ENCODE assay signal across 8 mouse cellular contexts in genomic region chr15:94589219-94590075, GRCm38 (mm10). TPM values are rescaled to one million over a fixed set of nuclear protein-coding genes. Genes with fewer than 3 reads are reported as not detected.
DNase-seq lines count a peak whose midpoint lies in the region; ATAC-seq and TF ChIP-seq lines count a peak whose summit lies in the region.

TSS of gene Twf1 (minus strand) at chr15:94589889.

- peak; percentile 99 for ATAC-seq in erythroid progenitor cell, adult 5-6 weeks (replicated peaks; ENCODE audit: low FRiP score, poor library complexity, severe bottlenecking)
- peak; percentile 100 for ATAC-seq in heart, embryonic 12.5 days (ENCODE audit: insufficient number of reproducible peaks, low FRiP score)
- ATAC-seq in kidney, postnatal 0 days (replicated peaks; ENCODE audit: low FRiP score, low read depth): peak; percentile 98
- peak; percentile 99 for ATAC-seq in liver, embryonic 11.5 days (replicated peaks; ENCODE audit: low FRiP score)
- ATAC-seq in stomach, embryonic 14.5 days (ENCODE audit: insufficient number of reproducible peaks, insufficient read depth, low FRiP score, low read depth): peak; percentile 98

- H3K27ac ChIP-seq in heart, embryonic 12.5 days (ENCODE audit: poor library complexity, severe bottlenecking): peak within 1 kb of the TSS; percentile 73
- peak within 1 kb of the TSS; percentile 87 for H3K27ac ChIP-seq in kidney, postnatal 0 days
- peak within 1 kb of the TSS; percentile 20; the same call in 1 of the 2 replicates for H3K27ac ChIP-seq in liver, embryonic 11.5 days (ENCODE audit: low read depth, low read length)
- peak within 1 kb of the TSS; percentile 55 for H3K27ac ChIP-seq in stomach, embryonic 14.5 days (ENCODE audit: low read length)

- TF ChIP-seq CTCF in kidney, postnatal 0 days (IDR thresholded peaks at IDR 0.05; ENCODE audit: low read depth): peak; percentile 37

- H3K9me3 ChIP-seq in heart, embryonic 12.5 days (replicated peaks): no peaks in the 10 kb centered on the region
- no peaks in the 10 kb centered on the region for H3K9me3 ChIP-seq in kidney, postnatal 0 days (replicated peaks; ENCODE audit: low read length)
- no peaks in the 10 kb centered on the region for H3K9me3 ChIP-seq in liver, embryonic 11.5 days (ENCODE audit: control insufficient read depth, low read length)
- no peaks in the 10 kb centered on the region for H3K9me3 ChIP-seq in stomach, embryonic 14.5 days (ENCODE audit: control insufficient read depth, low read depth, low read length)

- H3K36me3 ChIP-seq in heart, embryonic 12.5 days: peaks cover 19% of the 10 kb centered on the region
- peaks cover 4% of the 10 kb centered on the region; the same call in 1 of the 2 replicates for H3K36me3 ChIP-seq in kidney, postnatal 0 days (ENCODE audit: insufficient read depth, low read length)
- H3K36me3 ChIP-seq in liver, embryonic 11.5 days (ENCODE audit: control insufficient read depth, insufficient read depth, low read length): peaks cover 4% of the 10 kb centered on the region; the same call in 1 of the 2 replicates
- H3K36me3 ChIP-seq in stomach, embryonic 14.5 days (ENCODE audit: control insufficient read depth, insufficient read depth, low read length): peaks cover 19% of the 10 kb centered on the region

- H3K4me1 ChIP-seq in heart, embryonic 12.5 days (replicated peaks): peaks cover 3% of the 10 kb centered on the region; the same call in 1 of the 2 replicates
- 0 out of 2 replicates have a peak, but pooled peaks cover 6% of the 10 kb centered on the region for H3K4me1 ChIP-seq in kidney, postnatal 0 days (replicated peaks; ENCODE audit: insufficient read depth, low read length)
- peaks cover 6% of the 10 kb centered on the region; the same call in 1 of the 2 replicates for H3K4me1 ChIP-seq in liver, embryonic 11.5 days (replicated peaks; ENCODE audit: control insufficient read depth, insufficient read depth, low read length)
- H3K4me1 ChIP-seq in stomach, embryonic 14.5 days (ENCODE audit: control insufficient read depth, insufficient read depth, low read length): peaks cover 6% of the 10 kb centered on the region; the same call in 1 of the 2 replicates

- H3K9ac ChIP-seq in heart, embryonic 12.5 days: peak within 1 kb of the TSS; percentile 99
- H3K9ac ChIP-seq in kidney, postnatal 0 days (ENCODE audit: low read depth, low read length): peak within 1 kb of the TSS; percentile 95
- H3K9ac ChIP-seq in liver, embryonic 11.5 days (ENCODE audit: low read depth, low read length): peak within 1 kb of the TSS; percentile 89
- H3K9ac ChIP-seq in stomach, embryonic 14.5 days (replicated peaks; ENCODE audit: low read depth, low read length): peak within 1 kb of the TSS; percentile 85

- under 1% methylated on average over 57 of the region's 70 CpGs for WGBS in heart, embryonic 12.5 days
- 1% methylated on average over 53 of the region's 70 CpGs for WGBS in kidney, postnatal 0 days
- under 1% methylated on average over 67 of the region's 70 CpGs for WGBS in liver, embryonic 11.5 days
- under 1% methylated on average over 69 of the region's 70 CpGs for WGBS in stomach, embryonic 14.5 days

- peak; percentile 97 for DNase-seq in CD4-positive helper T cell, adult 2 months (ENCODE audit: low read depth, low spot score)
- DNase-seq in brain, embryonic 18.5 days (ENCODE audit: low read depth, low spot score): peak; percentile 92
- peak; percentile 99 for DNase-seq in kidney, postnatal 0 days (ENCODE audit: low spot score)
- DNase-seq in liver, embryonic 11.5 days (ENCODE audit: low spot score): peak; percentile 96
- DNase-seq in naive thymus-derived CD4-positive, alpha-beta T cell, adult 2 months (ENCODE audit: low read depth): peak; percentile 99

- no peaks in the 10 kb centered on the region for H3K27me3 ChIP-seq in heart, embryonic 12.5 days (replicated peaks)
- no peaks in the 10 kb centered on the region for H3K27me3 ChIP-seq in kidney, postnatal 0 days (ENCODE audit: insufficient read depth, low read length)
- no peaks in the 10 kb centered on the region for H3K27me3 ChIP-seq in liver, embryonic 11.5 days (replicated peaks; ENCODE audit: control insufficient read depth, insufficient read depth, low read length)
- no peaks in the 10 kb centered on the region for H3K27me3 ChIP-seq in stomach, embryonic 14.5 days (ENCODE audit: control insufficient read depth, insufficient read depth, low read length)

- peak within 1 kb of the TSS; percentile 78 for H3K4me2 ChIP-seq in heart, embryonic 12.5 days
- peak within 1 kb of the TSS; percentile 52 for H3K4me2 ChIP-seq in kidney, postnatal 0 days (ENCODE audit: low read length)
- peak within 1 kb of the TSS; percentile 70 for H3K4me2 ChIP-seq in liver, embryonic 11.5 days
- peak within 1 kb of the TSS; percentile 64 for H3K4me2 ChIP-seq in stomach, embryonic 14.5 days (replicated peaks; ENCODE audit: low read depth, low read length)

- H3K4me3 ChIP-seq in heart, embryonic 12.5 days: peak within 1 kb of the TSS; percentile 100
- H3K4me3 ChIP-seq in kidney, postnatal 0 days (replicated peaks; ENCODE audit: low read depth, low read length): peak within 1 kb of the TSS; percentile 98
- peak within 1 kb of the TSS; percentile 76 for H3K4me3 ChIP-seq in liver, embryonic 11.5 days (ENCODE audit: low read depth, low read length)
- H3K4me3 ChIP-seq in stomach, embryonic 14.5 days (ENCODE audit: low read depth, low read length): peak within 1 kb of the TSS; percentile 88

RNA-seq across cellular contexts. Expression of gene Twf1, which starts in this region (rescaled TPM):
- 23.8 and 54.9 TPM in 2 replicates for total RNA-seq in erythroid progenitor cell, adult 5-6 weeks (2015; ENCODE audit: low replicate concordance)
- 8.9 and 14.9 TPM in 2 replicates for total RNA-seq in erythroid progenitor cell, adult 5-6 weeks (2017; ENCODE audit: low replicate concordance)
- polyA plus RNA-seq in heart, embryonic 12.5 days (2016; fragmentation: Nextera tagmentation; extraction: Ambion mirVana): 48.0 and 48.7 TPM in 2 replicates
- 104 and 109 TPM in 2 replicates for polyA plus RNA-seq in kidney, postnatal 0 days (2015; fragmentation: Nextera tagmentation; extraction: Ambion mirVana)
- 48.6 and 51.9 TPM in 2 replicates for polyA plus RNA-seq in liver, embryonic 11.5 days (2014; fragmentation: Nextera tagmentation; extraction: Ambion mirVana)
- polyA plus RNA-seq in stomach, embryonic 14.5 days (2014; fragmentation: Nextera tagmentation; extraction: Ambion mirVana): 92.3 and 95.5 TPM in 2 replicates

Comparison
In these comparisons a context has a peak if more than half of its experiments do, and no peak if none do; other contexts are left out.
1. Peak in every context shown above with its lines: DNase-seq, ATAC-seq, H3K4me3 ChIP-seq and H3K27ac ChIP-seq.
2. H3K27ac ChIP-seq: peak in every context shown above with its lines; median percentile 87 in kidney, postnatal 0 days; 73 in heart, embryonic 12.5 days; 55 in stomach, embryonic 14.5 days; 20 in liver, embryonic 11.5 days.